Mouse (Mus musculus): ENCODE results near the gene Gal3st4. TPM values are rescaled to one million over a fixed set of nuclear protein-coding genes. Genes with fewer than 3 reads are reported as not detected.

The Gal3st4 gene
- total and polyA plus RNA-seq, 2 experiments = not detected

- Histone ChIP-seq H3K79me2 (ENCODE audit: control insufficient read depth, insufficient read depth, low read length) (no peaks in the 10 kb centered on the region), H3K9ac (ENCODE audit: low read depth, low read length) (peak overlapping the region; percentile 67; the same call in 1 of the 2 replicates), H3K4me1 (ENCODE audit: control insufficient read depth, insufficient read depth, low read length) (peaks cover 7% of the 10 kb centered on the region), H3K36me3 (ENCODE audit: control insufficient read depth, insufficient read depth, low read length) (no peaks in the 10 kb centered on the region), H3K27ac (replicated peaks; ENCODE audit: insufficient read depth, low read depth, low read length) (no peak overlapping the region), H3K27me3 (ENCODE audit: control insufficient read depth, insufficient read depth, low read length) (no peaks in the 10 kb centered on the region; the same call in 1 of the 2 replicates), H3K4me3 (ENCODE audit: insufficient read depth, low read depth, low read length) (peak overlapping the region; percentile 63)
- 4% methylated on average over 6 of the region's 6 CpGs for WGBS
- TF ChIP-seq POLR2A (IDR thresholded peaks at IDR 0.05; ENCODE audit: extremely low read depth, insufficient read depth, low read length) = no peak
- no peak for TF ChIP-seq CTCF (IDR thresholded peaks at IDR 0.05; ENCODE audit: low read depth, low read length)
- DNase-seq (ENCODE audit: extremely low read depth, low read depth, low spot score) = no peak
Measured at GRCm38 (mm10) chr5:138264207-138264578, 8.4 kb downstream of the Gal3st4 start.

DNA sequence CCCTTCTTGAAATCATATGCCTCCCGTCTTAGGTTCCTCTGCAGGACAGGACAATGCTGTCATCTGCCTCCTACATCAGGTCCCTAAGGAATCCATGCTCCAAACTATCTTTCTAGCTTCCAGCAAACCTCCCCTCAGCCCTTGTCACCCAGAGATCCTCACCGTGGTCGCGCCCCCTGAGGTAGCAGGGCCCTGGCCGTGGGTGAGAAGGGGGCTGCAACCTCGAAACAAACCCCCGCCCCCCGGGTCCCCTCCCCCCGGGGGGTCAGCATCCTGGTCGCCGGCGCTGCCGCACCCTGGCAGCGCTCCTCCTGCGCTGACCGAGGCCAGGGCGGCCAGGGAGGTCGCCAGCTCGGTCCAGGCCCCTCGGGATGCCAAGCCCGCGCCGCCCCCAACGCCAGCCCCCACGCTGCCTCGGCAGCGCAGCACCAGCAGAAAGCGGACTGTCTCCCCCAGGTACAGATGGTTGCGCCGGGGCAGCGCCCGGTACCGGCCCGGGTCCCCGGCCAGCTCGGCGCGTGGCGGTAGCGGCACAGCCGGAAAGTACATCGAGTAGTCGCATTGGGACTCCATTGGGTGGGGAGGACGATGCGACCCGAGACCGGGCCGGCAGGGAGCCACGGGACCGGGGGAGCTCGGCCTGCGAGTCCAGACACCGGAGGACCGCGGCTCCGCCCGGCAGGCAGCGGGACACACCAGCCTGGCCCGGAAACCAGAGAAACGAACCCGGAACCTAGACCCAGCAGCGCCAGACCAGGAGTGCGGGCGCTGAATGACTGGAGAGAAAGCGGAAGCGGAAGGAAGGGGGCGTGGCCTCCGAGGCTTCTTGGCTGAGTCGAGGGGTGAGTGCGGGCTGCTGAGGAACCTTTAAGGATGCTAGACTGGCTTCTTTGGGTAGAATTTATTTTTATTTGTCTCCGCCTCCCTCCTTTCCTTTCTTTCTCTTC lies 9.1 kb downstream of the Gal3st4 start, which contains the start of gene BC037034:
BC037034 (minus strand) TSS at position 774 of the 947 bp plus-strand sequence.
- H3K27me3 ChIP-seq (ENCODE audit: control insufficient read depth, insufficient read depth, low read length) = no peaks in the 10 kb centered on the region; the same call in 1 of the 2 replicates
- peak; percentile 82 for DNase-seq (ENCODE audit: extremely low read depth, low read depth, low spot score)
- peak within 1 kb of the TSS; percentile 27 for H3K27ac ChIP-seq (replicated peaks; ENCODE audit: insufficient read depth, low read depth, low read length)
- WGBS = 1% methylated on average over 70 of the region's 71 CpGs
- no peaks in the 10 kb centered on the region for H3K36me3 ChIP-seq (ENCODE audit: control insufficient read depth, insufficient read depth, low read length)
- peak within 1 kb of the TSS; percentile 83 for H3K9ac ChIP-seq (ENCODE audit: low read depth, low read length)
- H3K4me1 ChIP-seq (ENCODE audit: control insufficient read depth, insufficient read depth, low read length) = peaks cover 7% of the 10 kb centered on the region
- H3K4me3 ChIP-seq (ENCODE audit: insufficient read depth, low read depth, low read length) = peak within 1 kb of the TSS; percentile 63
- TF ChIP-seq POLR2A (IDR thresholded peaks at IDR 0.05; ENCODE audit: extremely low read depth, insufficient read depth, low read length) (peak; percentile 71), CTCF (IDR thresholded peaks at IDR 0.05; ENCODE audit: low read depth, low read length) (no peak)
- H3K79me2 ChIP-seq (ENCODE audit: control insufficient read depth, insufficient read depth, low read length) = no peaks in the 10 kb centered on the region

- Histone ChIP-seq H3K4me1 (ENCODE audit: control insufficient read depth, insufficient read depth, low read length) (peaks cover 7% of the 10 kb centered on the region), H3K27ac (replicated peaks; ENCODE audit: insufficient read depth, low read depth, low read length) (no peak overlapping the region), H3K4me3 (ENCODE audit: insufficient read depth, low read depth, low read length) (peak overlapping the region; percentile 63), H3K36me3 (ENCODE audit: control insufficient read depth, insufficient read depth, low read length) (no peaks in the 10 kb centered on the region), H3K9ac (ENCODE audit: low read depth, low read length) (peak overlapping the region; percentile 83), H3K79me2 (ENCODE audit: control insufficient read depth, insufficient read depth, low read length) (no peaks in the 10 kb centered on the region), H3K27me3 (ENCODE audit: control insufficient read depth, insufficient read depth, low read length) (no peaks in the 10 kb centered on the region; the same call in 1 of the 2 replicates)
- 73% methylated on average over 18 of the region's 18 CpGs for WGBS
- DNase-seq (ENCODE audit: extremely low read depth, low read depth, low spot score) = no peak
- TF ChIP-seq CTCF (IDR thresholded peaks at IDR 0.05; ENCODE audit: low read depth, low read length) = no peak
- TF ChIP-seq POLR2A (IDR thresholded peaks at IDR 0.05; ENCODE audit: extremely low read depth, insufficient read depth, low read length) = no peak
Measured at GRCm38 (mm10) chr5:138262582-138263240, 9.9 kb downstream of the Gal3st4 start.

DNA sequence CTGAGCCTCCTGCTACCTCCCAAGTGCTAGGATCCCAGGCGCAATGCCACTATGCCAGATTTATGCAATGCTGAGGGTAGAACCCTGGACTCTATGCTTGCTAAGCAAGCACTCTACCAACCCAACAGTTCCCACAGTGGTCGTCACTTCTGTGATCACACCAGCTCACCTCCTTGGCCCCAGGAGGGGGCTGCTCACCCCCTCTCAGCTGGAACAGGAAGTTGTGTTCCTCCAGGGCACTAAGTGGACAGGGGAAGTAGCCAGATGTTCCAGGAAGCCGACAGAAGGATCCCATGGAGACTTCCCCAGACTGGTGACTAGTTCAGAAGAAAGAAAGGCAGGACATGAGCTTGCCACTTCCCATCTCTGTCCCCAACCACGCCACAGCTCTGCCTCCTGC lies 10.6 kb downstream of the Gal3st4 start:
- H3K9ac ChIP-seq (ENCODE audit: low read depth, low read length) = no peak overlapping the region

DNA sequence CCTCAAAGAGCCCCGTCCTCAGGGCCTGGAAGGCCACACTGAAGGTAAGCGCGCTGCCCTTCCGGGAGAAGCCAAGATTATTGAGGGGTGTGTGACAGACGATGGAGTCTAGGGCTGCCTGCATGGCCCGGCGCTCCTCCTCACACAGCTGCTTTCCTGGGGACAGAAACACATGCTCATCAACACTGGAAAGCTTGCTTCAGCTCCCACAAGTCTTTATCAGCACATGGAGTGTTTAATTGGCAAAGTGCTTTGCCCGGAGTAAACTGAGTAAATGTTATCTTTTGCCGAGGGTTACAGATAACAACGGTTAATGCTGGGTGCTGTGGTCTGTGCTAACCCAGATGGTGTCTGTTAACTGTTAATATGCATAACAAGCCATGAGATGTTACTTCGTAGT lies 11.8 kb downstream of the Gal3st4 start:
- Histone ChIP-seq H3K4me1 (ENCODE audit: control insufficient read depth, insufficient read depth, low read length) (peaks cover 7% of the 10 kb centered on the region), H3K4me3 (ENCODE audit: insufficient read depth, low read depth, low read length) (no peak overlapping the region), H3K27me3 (ENCODE audit: control insufficient read depth, insufficient read depth, low read length) (no peaks in the 10 kb centered on the region), H3K27ac (replicated peaks; ENCODE audit: insufficient read depth, low read depth, low read length) (no peak overlapping the region), H3K9ac (ENCODE audit: low read depth, low read length) (no peak overlapping the region), H3K36me3 (ENCODE audit: control insufficient read depth, insufficient read depth, low read length) (no peaks in the 10 kb centered on the region), H3K79me2 (ENCODE audit: control insufficient read depth, insufficient read depth, low read length) (no peaks in the 10 kb centered on the region)
- TF ChIP-seq POLR2A (IDR thresholded peaks at IDR 0.05; ENCODE audit: extremely low read depth, insufficient read depth, low read length) (no peak), CTCF (IDR thresholded peaks at IDR 0.05; ENCODE audit: low read depth, low read length) (no peak)
- 70% methylated on average over 11 of the region's 11 CpGs for WGBS
- DNase-seq (ENCODE audit: extremely low read depth, low read depth, low spot score) = no peak

More for the DNA sequence above, 10.6 kb downstream of the Gal3st4 start:
- Histone ChIP-seq H3K27me3 (ENCODE audit: control insufficient read depth, insufficient read depth, low read length) (no peaks in the 10 kb centered on the region), H3K36me3 (ENCODE audit: control insufficient read depth, insufficient read depth, low read length) (no peaks in the 10 kb centered on the region), H3K4me3 (ENCODE audit: insufficient read depth, low read depth, low read length) (no peak overlapping the region), H3K4me1 (ENCODE audit: control insufficient read depth, insufficient read depth, low read length) (peaks cover 7% of the 10 kb centered on the region), H3K27ac (replicated peaks; ENCODE audit: insufficient read depth, low read depth, low read length) (no peak overlapping the region), H3K79me2 (ENCODE audit: control insufficient read depth, insufficient read depth, low read length) (no peaks in the 10 kb centered on the region)
- 75% methylated on average over 4 of the region's 4 CpGs for WGBS
- no peak for DNase-seq (ENCODE audit: extremely low read depth, low read depth, low spot score)
- TF ChIP-seq CTCF (IDR thresholded peaks at IDR 0.05; ENCODE audit: low read depth, low read length) = no peak
- no peak for TF ChIP-seq POLR2A (IDR thresholded peaks at IDR 0.05; ENCODE audit: extremely low read depth, insufficient read depth, low read length)

Data from liver, adult 2 months (tissue).